Mouse (Mus musculus) 416B (cell line): Measurements from ENCODE around the gene Trim27.

Experiments used
- DNase-seq: peaks from one replicate; pipeline ENCODE4 v3.0.0; 2011; ENCODE audit warnings: low read depth

Gene Trim27

GRCm38 (mm10) chr13:21179367-21179723 lies at the start of gene Trim27:
Gene Trim27 (plus strand): TSS chr13:21179445.
- no peak for DNase-seq

- DNase-seq: peak; percentile 21
Observed at GRCm38 (mm10) chr13:21142421-21142820, 36.8 kb upstream of the Trim27 start.

- no peak for DNase-seq
Observed at GRCm38 (mm10) chr13:21145767-21146166, 33.5 kb upstream of the Trim27 start, which contains the start of gene Olfr1368. Gene Olfr1368 (minus strand): TSS chr13:21145867.

GRCm38 (mm10) chr13:21155888-21156287 lies 23.4 kb upstream of the Trim27 start:
- DNase-seq: no peak

- DNase-seq: no peak
Observed at GRCm38 (mm10) chr13:21158071-21158470, 21.2 kb upstream of the Trim27 start.

- peak; percentile 90 for DNase-seq
Observed at GRCm38 (mm10) chr13:21158785-21159474, 20.3 kb upstream of the Trim27 start.

GRCm38 (mm10) chr13:21159475-21159819 lies 19.8 kb upstream of the Trim27 start:
- peak; percentile 43 for DNase-seq

GRCm38 (mm10) chr13:21160041-21160511 lies 19.2 kb upstream of the Trim27 start:
- DNase-seq: no peak

- DNase-seq: peak; percentile 93
Observed at GRCm38 (mm10) chr13:21160657-21161590, 18.3 kb upstream of the Trim27 start.

- DNase-seq: no peak
Observed at GRCm38 (mm10) chr13:21161591-21161990, 17.7 kb upstream of the Trim27 start.

- DNase-seq: no peak
Observed at GRCm38 (mm10) chr13:21162591-21162990, 16.7 kb upstream of the Trim27 start.

GRCm38 (mm10) chr13:21166936-21167909 lies 12.0 kb upstream of the Trim27 start:
- peak; percentile 91 for DNase-seq

- DNase-seq: peak; percentile 84
Observed at GRCm38 (mm10) chr13:21167910-21168300, 11.3 kb upstream of the Trim27 start.

- peak; percentile 75 for DNase-seq
Observed at GRCm38 (mm10) chr13:21168371-21169011, 10.8 kb upstream of the Trim27 start.

- no peak for DNase-seq
Observed at GRCm38 (mm10) chr13:21169121-21169656, 10.1 kb upstream of the Trim27 start.

- peak; percentile 93 for DNase-seq
Observed at GRCm38 (mm10) chr13:21169657-21170430, 9.4 kb upstream of the Trim27 start.

- DNase-seq: no peak
Observed at GRCm38 (mm10) chr13:21170431-21171155, 8.7 kb upstream of the Trim27 start.

- no peak for DNase-seq
Observed at GRCm38 (mm10) chr13:21171156-21171530, 8.1 kb upstream of the Trim27 start.

GRCm38 (mm10) chr13:21171600-21172150 lies 7.6 kb upstream of the Trim27 start:
- peak; percentile 85 for DNase-seq
